Mouse (Mus musculus) kidney, embryonic 15.5 days (tissue): ENCODE measurements around the gene H1foo. TPM values are rescaled to one million over a fixed set of nuclear protein-coding genes. Genes with fewer than 3 reads are reported as not detected.

Experiments used
- ATAC-seq: fragments of 200-750 bp; cut with Nextera tagmentation; replicated peaks from 2 replicates; pipeline ENCODE4 v1.8.0; 2017; ENCODE audit warnings: moderate TSS enrichment; ENCODE audit not compliant: low FRiP score
- H3K27ac ChIP-seq: fragments of 300-500 bp; sonication (generic); 2 replicates; pipeline ENCODE4 v1.5.1; 2015; ENCODE audit warnings: mild to moderate bottlenecking, inconsistent platforms
- H3K27me3 ChIP-seq: fragments of 300-500 bp; sonication (generic); 2 replicates; pipeline ENCODE4 v1.6.1; 2015; ENCODE audit warnings: inconsistent platforms
- H3K36me3 ChIP-seq: fragments of 300-500 bp; sonication (generic); 2 replicates; pipeline ENCODE4 v1.6.1; 2015; ENCODE audit warnings: inconsistent platforms
- H3K4me1 ChIP-seq: fragments of 300-500 bp; sonication (generic); 2 replicates; pipeline ENCODE4 v1.6.1; 2015; ENCODE audit warnings: inconsistent platforms
- H3K4me2 ChIP-seq: fragments of 300-500 bp; sonication (generic); 2 replicates; pipeline ENCODE4 v1.6.1; 2015; ENCODE audit warnings: moderate library complexity, mild to moderate bottlenecking, inconsistent platforms
- H3K4me3 ChIP-seq: fragments of 300-500 bp; sonication (generic); replicated peaks from 2 replicates; pipeline ENCODE4 v1.5.1; 2015; ENCODE audit warnings: mild to moderate bottlenecking, inconsistent platforms
- H3K9ac ChIP-seq: fragments of 300-500 bp; sonication (generic); 2 replicates; pipeline ENCODE4 v1.6.1; 2015; ENCODE audit warnings: mild to moderate bottlenecking, inconsistent platforms
- H3K9me3 ChIP-seq: fragments of 300-500 bp; sonication (generic); replicated peaks from 2 replicates; pipeline ENCODE4 v1.6.1; 2016; ENCODE audit warnings: inconsistent platforms
- WGBS: fragments of 180-500 bp; shearing (Covaris S2); methylation state at CpG from one replicate; pipeline ENCODE4 v1.1.7; 2015; ENCODE audit warnings: mixed read lengths; 5-methylcytosine and 5-hydroxymethylcytosine counted together
- polyA plus RNA-seq: library from polyadenylated mRNA; unstranded; fragments of >200 nt; fragmentation: Nextera tagmentation; extraction: Ambion mirVana; gene quantifications from 2 replicates; pipeline ENCODE4 v1.2.1, GENCODE M21; 2015

H1foo gene
- polyA plus RNA-seq, 1 experiment from 2014 or later: not detected

- no peak for ATAC-seq
- 76% methylated on average over 15 of the region's 15 CpGs for WGBS
- Histone ChIP-seq H3K4me1 (peaks cover 64% of the 10 kb centered on the region), H3K27me3 (no peaks in the 10 kb centered on the region), H3K4me2 (no peak overlapping the region), H3K4me3 (no peak overlapping the region), H3K36me3 (peaks cover 67% of the 10 kb centered on the region), H3K27ac (no peak overlapping the region), H3K9ac (no peak overlapping the region), H3K9me3 (no peaks in the 10 kb centered on the region)
Observed at GRCm38 (mm10) chr6:115977810-115978209, 33.1 kb downstream of the H1foo start.

- H3K9ac ChIP-seq: no peak overlapping the region
- 68% methylated on average over 8 of the region's 8 CpGs for WGBS
- H3K36me3 ChIP-seq: peaks cover 64% of the 10 kb centered on the region
Observed at GRCm38 (mm10) chr6:115978596-115978995, 33.9 kb downstream of the H1foo start.

GRCm38 (mm10) chr6:115982889-115983288, 38.2 kb downstream of the H1foo start:
- H3K9ac ChIP-seq: 0 out of 2 replicates have a peak overlapping the region, but pooled peaks have one; percentile 5
- H3K4me2 ChIP-seq: peak overlapping the region; percentile 43

More at GRCm38 (mm10) chr6:115978596-115978995, 33.9 kb downstream of the H1foo start:
- no peak overlapping the region for H3K4me2 ChIP-seq
- no peak for ATAC-seq
- H3K4me3 ChIP-seq: no peak overlapping the region
- peaks cover 64% of the 10 kb centered on the region for H3K4me1 ChIP-seq
- H3K27me3 ChIP-seq: no peaks in the 10 kb centered on the region
- no peaks in the 10 kb centered on the region for H3K9me3 ChIP-seq
- no peak overlapping the region for H3K27ac ChIP-seq

GRCm38 (mm10) chr6:115983306-115984038, 38.7 kb downstream of the H1foo start:
- H3K27ac ChIP-seq: peak overlapping the region; percentile 91
- no peaks in the 10 kb centered on the region for H3K9me3 ChIP-seq
- peak overlapping the region; percentile 43 for H3K4me2 ChIP-seq
- 0 out of 2 replicates have a peak overlapping the region, but pooled peaks have one; percentile 5 for H3K4me3 ChIP-seq
- 21% methylated on average over 12 of the region's 12 CpGs for WGBS
- H3K9ac ChIP-seq: 0 out of 2 replicates have a peak overlapping the region, but pooled peaks have one; percentile 5
- no peaks in the 10 kb centered on the region for H3K27me3 ChIP-seq
- H3K4me1 ChIP-seq: peaks cover 87% of the 10 kb centered on the region
- H3K36me3 ChIP-seq: peaks cover 17% of the 10 kb centered on the region; the same call in 1 of the 2 replicates
- ATAC-seq: 0 out of 2 replicates have a peak, but pooled peaks have one; percentile 45

More at GRCm38 (mm10) chr6:115982889-115983288, 38.2 kb downstream of the H1foo start:
- H3K27me3 ChIP-seq: no peaks in the 10 kb centered on the region
- 20% methylated on average over 7 of the region's 7 CpGs for WGBS
- peaks cover 91% of the 10 kb centered on the region for H3K4me1 ChIP-seq
- no peaks in the 10 kb centered on the region for H3K9me3 ChIP-seq
- H3K36me3 ChIP-seq: peaks cover 22% of the 10 kb centered on the region; the same call in 1 of the 2 replicates
- H3K27ac ChIP-seq: peak overlapping the region; percentile 91
- 0 out of 2 replicates have a peak overlapping the region, but pooled peaks have one; percentile 5 for H3K4me3 ChIP-seq
- peak; percentile 34; the same call in 1 of the 2 replicates for ATAC-seq

- ATAC-seq: no peak
- no peaks in the 10 kb centered on the region for H3K27me3 ChIP-seq
- peak overlapping the region; percentile 3; the same call in 1 of the 2 replicates for H3K4me3 ChIP-seq
- H3K4me1 ChIP-seq: peaks cover 86% of the 10 kb centered on the region
- peaks cover 6% of the 10 kb centered on the region; the same call in 1 of the 2 replicates for H3K36me3 ChIP-seq
- H3K9me3 ChIP-seq: no peaks in the 10 kb centered on the region
- H3K27ac ChIP-seq: peak overlapping the region; percentile 91
- 63% methylated on average over 7 of the region's 7 CpGs for WGBS
- H3K4me2 ChIP-seq: peak overlapping the region; percentile 93
- H3K9ac ChIP-seq: 0 out of 2 replicates have a peak overlapping the region, but pooled peaks have one; percentile 31
Observed at GRCm38 (mm10) chr6:115984580-115984979, 39.8 kb downstream of the H1foo start.

- H3K9ac ChIP-seq: 0 out of 2 replicates have a peak overlapping the region, but pooled peaks have one; percentile 31
- 41% methylated on average over 9 of the region's 9 CpGs for WGBS
Observed at GRCm38 (mm10) chr6:115985622-115986021, 40.9 kb downstream of the H1foo start.

GRCm38 (mm10) chr6:115986472-115987095, 41.8 kb downstream of the H1foo start:
- peak overlapping the region; percentile 93 for H3K4me2 ChIP-seq
- no peaks in the 10 kb centered on the region for H3K9me3 ChIP-seq
- H3K27me3 ChIP-seq: no peaks in the 10 kb centered on the region
- peak overlapping the region; percentile 31; the same call in 1 of the 2 replicates for H3K9ac ChIP-seq
- H3K27ac ChIP-seq: peak overlapping the region; percentile 91
- H3K4me3 ChIP-seq: peak overlapping the region; percentile 20
- H3K4me1 ChIP-seq: peaks cover 91% of the 10 kb centered on the region
- no peak for ATAC-seq
- peaks cover 5% of the 10 kb centered on the region; the same call in 1 of the 2 replicates for H3K36me3 ChIP-seq
- WGBS: 54% methylated on average over 12 of the region's 12 CpGs

More at GRCm38 (mm10) chr6:115985622-115986021, 40.9 kb downstream of the H1foo start:
- Histone ChIP-seq H3K4me1 (peaks cover 86% of the 10 kb centered on the region), H3K4me3 (no peak overlapping the region), H3K27ac (peak overlapping the region; percentile 91; the same call in 1 of the 2 replicates), H3K4me2 (peak overlapping the region; percentile 93), H3K36me3 (no peaks in the 10 kb centered on the region; the same call in 1 of the 2 replicates), H3K27me3 (no peaks in the 10 kb centered on the region), H3K9me3 (no peaks in the 10 kb centered on the region)
- no peak for ATAC-seq

- Histone ChIP-seq H3K27ac (peak overlapping the region; percentile 65), H3K9ac (peak overlapping the region; percentile 31; the same call in 1 of the 2 replicates), H3K36me3 (peaks cover 5% of the 10 kb centered on the region; the same call in 1 of the 2 replicates), H3K4me1 (peaks cover 94% of the 10 kb centered on the region), H3K4me2 (peak overlapping the region; percentile 93), H3K27me3 (no peaks in the 10 kb centered on the region), H3K4me3 (peak overlapping the region; percentile 20), H3K9me3 (no peaks in the 10 kb centered on the region)
- 38% methylated on average over 9 of the region's 9 CpGs for WGBS
- ATAC-seq: no peak
Observed at GRCm38 (mm10) chr6:115987096-115987747, 42.5 kb downstream of the H1foo start.

GRCm38 (mm10) chr6:115989032-115989431, 44.3 kb downstream of the H1foo start:
- no peak overlapping the region; the same call in 1 of the 2 replicates for H3K9ac ChIP-seq
- H3K4me2 ChIP-seq: peak overlapping the region; percentile 93
- WGBS: 67% methylated on average over 5 of the region's 5 CpGs
- peaks cover 5% of the 10 kb centered on the region; the same call in 1 of the 2 replicates for H3K36me3 ChIP-seq
- ATAC-seq: no peak
- peaks cover 14% of the 10 kb centered on the region for H3K27me3 ChIP-seq
- no peaks in the 10 kb centered on the region for H3K9me3 ChIP-seq
- H3K4me3 ChIP-seq: peak overlapping the region; percentile 74
- H3K4me1 ChIP-seq: peaks cover 93% of the 10 kb centered on the region
- H3K27ac ChIP-seq: no peak overlapping the region

GRCm38 (mm10) chr6:115989607-115990006, 44.9 kb downstream of the H1foo start:
- H3K27ac ChIP-seq: no peak overlapping the region
- peaks cover 5% of the 10 kb centered on the region; the same call in 1 of the 2 replicates for H3K36me3 ChIP-seq
- ATAC-seq: no peak
- H3K9ac ChIP-seq: peak overlapping the region; percentile 23; the same call in 1 of the 2 replicates
- H3K27me3 ChIP-seq: peaks cover 18% of the 10 kb centered on the region
- peaks cover 93% of the 10 kb centered on the region for H3K4me1 ChIP-seq
- H3K4me3 ChIP-seq: peak overlapping the region; percentile 74
- H3K4me2 ChIP-seq: peak overlapping the region; percentile 93
- no peaks in the 10 kb centered on the region for H3K9me3 ChIP-seq
- 71% methylated on average over 4 of the region's 4 CpGs for WGBS

- 0 out of 2 replicates have a peak overlapping the region, but pooled peaks have one; percentile 23 for H3K9ac ChIP-seq
- peaks cover 88% of the 10 kb centered on the region for H3K4me1 ChIP-seq
Observed at GRCm38 (mm10) chr6:115990056-115990455, 45.3 kb downstream of the H1foo start.

More at GRCm38 (mm10) chr6:115990056-115990455, 45.3 kb downstream of the H1foo start:
- Histone ChIP-seq H3K36me3 (peaks cover 5% of the 10 kb centered on the region; the same call in 1 of the 2 replicates), H3K27ac (no peak overlapping the region), H3K27me3 (peaks cover 18% of the 10 kb centered on the region), H3K9me3 (no peaks in the 10 kb centered on the region), H3K4me3 (peak overlapping the region; percentile 74), H3K4me2 (peak overlapping the region; percentile 93)
- WGBS: 84% methylated on average over 3 of the region's 3 CpGs
- no peak for ATAC-seq
